ENCODE assay signal across 7 mouse cellular contexts in genomic region chr1:125677286-125677685, GRCm38 (mm10). TPM values are rescaled to one million over a fixed set of nuclear protein-coding genes. Genes with fewer than 3 reads are reported as not detected.
DNase-seq lines count a peak whose midpoint lies in the region.

No protein-coding gene starts in this region.

- DNase-seq in ovary, postnatal 14 days (ENCODE audit: low spot score), result peak; percentile 16
- no peak for DNase-seq in ovary, postnatal 36 days (ENCODE audit: low spot score)
- peak; percentile 20 for DNase-seq in kidney, postnatal 10 days
- DNase-seq in lung, postnatal 25 days (ENCODE audit: low spot score), result peak; percentile 58
- DNase-seq in embryo, embryonic 10 days (ENCODE audit: low spot score), result no peak
- DNase-seq in layer of hippocampus, adult 8-10 months (ENCODE audit: low spot score in 2 of 2), result no peak
- no peak for DNase-seq in left cerebral cortex, postnatal 25 days (ENCODE audit: low spot score in 2 of 2)

- intact Hi-C loops in left cerebral cortex, postnatal 25 days (cut with DNase I), result no loop called here

RNA-seq across cellular contexts. Expression of gene Gpr39, which starts 0.5 kb away (rescaled TPM):
- under 1 TPM in 3 of 4 experiments, not detected in 1; 0.16 to 0.36 (median 0.19) TPM for total RNA-seq in layer of hippocampus, adult 8-10 months (2022)
- total RNA-seq in left cerebral cortex, postnatal 25 days (2021), result not detected

Comparison
In these comparisons a context has a peak if more than half of its experiments do, and no peak if none do; other contexts are left out.
1. DNase-seq: peak in ovary, postnatal 14 days (single experiment), kidney, postnatal 10 days (single experiment) and lung, postnatal 25 days (single experiment); none in ovary, postnatal 36 days (single experiment), embryo, embryonic 10 days (single experiment), layer of hippocampus, adult 8-10 months (0 of 2) and left cerebral cortex, postnatal 25 days (0 of 2).